Mouse (Mus musculus) A20 (cell line): Measurements from ENCODE around the gene Kif3a.
A peak's percentile ranks its signal among the peaks of the same experiment; 100 is the strongest.
"Not testable (repeated sequence)": the region's sequence is repeated elsewhere in the genome, so short reads cannot be mapped to it uniquely, and the experiment has no call there.

Experiments
- DNase-seq: peaks from one replicate; pipeline ENCODE4 v3.0.0-alpha.2; 2011; ENCODE audit warnings: low read depth, low spot score

Gene Kif3a

DNA sequence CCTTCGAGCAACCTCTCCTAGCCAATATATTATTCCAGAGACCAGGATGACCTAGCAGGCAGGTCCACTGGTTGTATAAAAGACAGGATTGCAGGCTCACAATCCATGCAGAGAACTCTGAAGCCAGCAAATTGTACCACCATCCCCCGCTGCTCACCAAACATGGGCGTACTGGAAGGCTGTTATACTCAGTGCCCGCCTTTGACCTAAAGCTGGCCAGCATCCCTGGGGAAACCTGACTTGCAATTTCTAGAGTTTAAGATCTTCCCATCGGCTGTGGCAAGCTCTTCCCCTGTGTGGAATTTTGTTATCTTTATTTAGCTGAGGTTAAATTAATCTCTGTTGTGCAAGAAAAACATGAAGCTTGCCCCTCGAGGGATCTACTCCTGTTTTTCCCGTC is 24.2 kb upstream of the Kif3a start:
- DNase-seq, result no peak

DNA sequence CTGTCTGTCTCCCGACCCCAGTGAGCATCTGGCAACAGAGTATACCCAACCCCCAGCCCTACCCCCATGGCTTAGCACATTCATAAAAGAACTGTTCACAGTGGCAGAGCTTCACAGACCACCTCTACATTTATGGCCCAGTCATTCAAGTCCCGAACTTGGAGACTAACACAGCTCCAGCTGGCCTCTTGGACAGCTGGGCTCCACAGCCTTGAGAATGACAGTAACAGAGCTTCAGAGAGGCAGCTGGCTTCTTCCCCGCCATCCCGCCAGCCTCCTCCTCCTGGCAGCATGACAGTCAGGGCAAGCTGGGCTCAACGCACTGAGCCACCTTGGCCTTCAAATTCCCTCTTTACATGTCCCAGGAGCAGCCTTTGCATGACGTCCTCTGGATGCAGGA is 20.9 kb upstream of the Kif3a start:
- no peak for DNase-seq

GRCm38 (mm10) chr11:53547566-53547965 is 19.6 kb upstream of the Kif3a start:
- DNase-seq, result no peak

DNA sequence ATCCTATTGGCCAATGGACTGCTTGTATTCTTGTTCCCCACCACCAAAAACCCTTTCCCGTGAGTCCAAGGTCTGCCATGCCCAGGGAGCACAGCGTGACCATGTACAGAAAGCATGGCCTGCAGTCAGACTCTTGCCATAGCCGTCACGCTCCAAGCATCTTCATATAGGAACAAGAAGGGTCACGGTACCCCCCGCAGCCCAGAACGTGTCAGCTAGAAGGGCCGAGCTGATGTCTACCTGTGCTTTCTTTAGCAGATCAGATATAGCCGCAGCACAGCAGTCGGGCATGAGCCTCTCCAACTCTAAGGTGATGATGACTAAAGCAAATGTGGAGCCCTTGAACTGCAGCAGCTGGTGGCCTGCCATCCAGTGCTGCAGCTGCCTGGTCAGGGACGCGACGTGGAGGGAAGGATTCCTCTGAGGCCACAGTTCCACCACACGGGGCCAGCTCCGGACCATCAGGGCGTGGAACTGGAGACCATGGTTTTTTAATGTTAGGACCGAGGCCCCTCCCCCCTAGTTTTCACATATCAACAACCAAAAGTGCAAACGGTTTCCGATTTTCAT is 19.1 kb upstream of the Kif3a start:
- DNase-seq, result no peak

DNA sequence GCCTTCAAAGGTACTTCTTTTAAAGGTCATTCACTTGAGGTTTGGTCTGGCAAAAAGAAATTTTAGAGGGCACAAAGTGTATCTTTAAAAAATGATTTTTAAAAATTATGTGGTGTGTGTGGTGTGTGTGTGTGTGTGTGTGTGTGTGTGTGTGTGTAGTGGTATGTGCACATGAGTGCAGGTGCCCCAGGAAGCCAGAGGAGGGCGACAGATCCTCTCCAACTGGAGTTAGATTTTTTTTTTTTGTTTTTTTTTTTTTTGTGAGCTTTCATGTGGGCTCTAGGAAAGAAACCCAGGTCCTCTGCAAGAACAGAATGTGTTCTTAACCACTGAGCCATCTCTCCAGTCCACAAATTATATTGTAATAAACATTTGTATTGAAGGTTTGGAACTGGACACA is 16.5 kb upstream of the Kif3a start:
- no peak for DNase-seq

GRCm38 (mm10) chr11:53551754-53552153 is 15.4 kb upstream of the Kif3a start:
- DNase-seq, result peak; percentile 36

- DNase-seq, result not testable (repeated sequence)
These were observed 10.7 kb upstream of the Kif3a start for GRCm38 (mm10) chr11:53556529-53556928.

- DNase-seq, result not testable (repeated sequence)
These were observed 9.2 kb upstream of the Kif3a start for GRCm38 (mm10) chr11:53557992-53558391.

DNA sequence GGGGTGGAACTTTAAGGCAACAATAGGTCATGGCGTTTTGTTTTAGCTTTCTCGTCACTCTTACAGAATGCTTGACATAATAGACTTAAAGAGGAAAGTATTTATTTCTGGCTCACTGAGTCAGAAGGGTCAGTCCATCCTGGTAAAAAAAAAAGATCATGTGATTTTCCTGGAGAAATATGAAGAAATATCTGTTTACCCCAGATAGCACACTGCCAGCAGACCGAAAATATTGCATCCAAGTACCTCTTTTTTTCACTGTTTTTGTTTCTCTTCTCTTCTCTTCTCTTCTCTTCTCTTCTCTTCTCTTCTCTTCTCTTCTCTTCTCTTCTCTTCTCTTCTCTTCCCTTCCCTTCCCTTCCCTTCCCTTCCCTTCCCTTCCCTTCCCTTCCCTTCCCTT is 7.2 kb upstream of the Kif3a start:
- DNase-seq, result not testable (repeated sequence)

- DNase-seq, result no peak
These were observed 5.2 kb upstream of the Kif3a start for GRCm38 (mm10) chr11:53561986-53562385.

DNA sequence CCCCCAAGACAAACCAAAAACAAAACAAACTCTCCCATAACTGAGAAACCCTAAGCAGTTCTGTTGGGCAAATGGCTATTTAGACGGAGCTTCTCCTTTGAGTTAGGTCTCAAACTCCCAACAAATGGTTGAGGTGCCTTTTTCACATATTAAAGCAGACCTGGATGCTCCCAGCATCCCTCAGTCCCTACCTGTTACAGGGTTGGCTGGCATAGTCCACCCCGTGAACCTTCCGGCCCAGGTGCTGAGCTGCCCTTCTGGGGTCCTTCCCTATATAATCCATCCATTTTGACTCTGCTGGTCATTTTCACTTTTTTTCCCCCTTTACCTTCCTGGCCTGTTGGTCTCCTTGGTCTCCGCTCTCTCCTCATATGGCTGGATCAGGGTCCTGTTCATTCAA is 533 bp upstream of the Kif3a start:
- no peak for DNase-seq

- DNase-seq, result peak; percentile 19
These were observed 13.4 kb downstream of the Kif3a start for GRCm38 (mm10) chr11:53580562-53580961.

- DNase-seq, result no peak
These were observed 16.0 kb downstream of the Kif3a start for GRCm38 (mm10) chr11:53583151-53583550.

DNA sequence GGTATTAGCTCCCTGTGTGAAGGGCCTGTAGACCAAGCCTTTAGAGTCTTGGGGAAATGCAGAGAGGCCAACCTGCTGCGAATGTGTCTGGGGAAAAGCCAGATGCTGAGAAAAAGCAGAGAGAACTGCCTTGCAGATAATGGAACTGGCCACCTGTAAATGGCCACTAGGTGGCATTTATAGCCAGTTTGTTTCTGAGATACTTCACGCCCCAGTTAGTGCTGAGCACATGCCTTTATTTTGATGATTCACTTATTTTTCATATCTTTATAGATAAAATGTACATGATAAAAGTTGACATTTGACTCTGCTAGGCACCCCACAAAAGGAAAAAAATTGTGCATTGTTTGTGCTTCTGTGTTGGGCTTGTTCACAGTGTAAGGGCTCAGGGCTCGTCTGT is 17.7 kb downstream of the Kif3a start:
- peak; percentile 54 for DNase-seq

- no peak for DNase-seq
These were observed 18.3 kb downstream of the Kif3a start for GRCm38 (mm10) chr11:53585510-53585909.

GRCm38 (mm10) chr11:53588279-53588678 is 21.1 kb downstream of the Kif3a start:
- no peak for DNase-seq

- peak; percentile 86 for DNase-seq
These were observed 23.2 kb downstream of the Kif3a start for GRCm38 (mm10) chr11:53590368-53590768.

GRCm38 (mm10) chr11:53591116-53591515 is 23.9 kb downstream of the Kif3a start:
- no peak for DNase-seq

DNA sequence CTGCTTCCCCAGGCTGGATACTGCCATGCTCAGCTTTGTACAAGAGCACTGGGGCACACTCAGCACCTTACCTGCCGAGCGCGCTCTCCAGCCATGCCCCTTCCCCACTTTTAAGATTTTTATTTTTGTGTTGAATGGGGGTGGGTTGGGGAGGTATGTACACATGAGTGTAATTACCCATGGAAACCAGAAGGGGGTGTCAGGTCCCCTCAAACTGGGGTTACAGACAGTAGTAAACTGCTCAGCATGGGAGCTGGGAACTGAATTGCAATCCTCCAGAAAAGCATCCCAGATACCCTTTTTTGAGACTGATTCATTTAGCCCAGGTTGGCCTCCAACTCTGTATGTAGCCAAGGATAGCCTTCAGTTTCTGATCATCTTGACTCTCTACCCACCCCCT is 37.8 kb downstream of the Kif3a start:
- DNase-seq, result no peak

- DNase-seq, result no peak
These were observed 38.4 kb downstream of the Kif3a start for GRCm38 (mm10) chr11:53605609-53606008.

- DNase-seq, result peak; percentile 71
These were observed 42.1 kb downstream of the Kif3a start for GRCm38 (mm10) chr11:53609231-53609630.

DNA sequence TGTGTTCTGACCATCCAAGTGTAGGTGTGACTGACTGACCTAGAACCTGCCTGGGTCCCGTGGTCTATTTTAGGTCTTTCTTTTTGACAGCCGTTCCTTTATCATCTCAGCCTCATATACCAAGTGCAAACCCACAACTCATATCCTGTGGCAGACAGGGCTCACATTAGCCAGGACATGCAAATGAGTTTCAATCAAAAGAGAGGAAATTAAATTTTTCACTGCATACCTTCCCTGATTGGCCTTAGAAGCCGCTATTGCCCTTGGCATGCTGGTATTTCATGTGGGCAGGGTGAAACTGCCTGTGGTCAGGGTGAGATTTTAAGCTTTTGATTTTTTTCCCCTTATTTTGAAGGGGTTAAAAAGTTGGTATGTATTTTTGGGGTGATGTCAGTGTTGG is 42.5 kb downstream of the Kif3a start:
- DNase-seq, result no peak

GRCm38 (mm10) chr11:53615172-53615571 is 48.0 kb downstream of the Kif3a start:
- DNase-seq, result no peak

DNA sequence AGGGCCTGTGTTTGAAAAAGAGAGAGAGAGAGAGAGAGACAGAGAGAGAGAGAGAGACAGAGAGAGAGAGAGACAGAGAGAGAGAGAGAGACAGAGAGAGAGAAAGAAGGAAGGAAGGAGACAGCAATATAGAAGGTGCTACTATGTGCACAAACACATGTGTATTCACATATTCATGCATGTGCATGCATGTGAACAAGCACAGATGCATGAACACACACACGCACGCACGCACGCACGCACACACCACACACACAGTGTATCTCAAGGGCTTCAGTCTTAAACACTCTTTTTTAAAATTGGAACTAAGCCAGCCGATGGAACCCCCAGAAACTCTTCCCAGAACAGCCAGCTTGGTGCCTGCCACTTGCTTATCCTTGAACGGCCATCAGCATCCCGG is 48.4 kb downstream of the Kif3a start:
- DNase-seq, result no peak
